Mouse (Mus musculus): ENCODE measurements at regions not wholly inside any gene's neighbourhood (a gene's known extent, or its start where the extent isn't known, plus 50 kb on each side); places are given as distances from the start of the nearest gene placed in this dataset.

DNA sequence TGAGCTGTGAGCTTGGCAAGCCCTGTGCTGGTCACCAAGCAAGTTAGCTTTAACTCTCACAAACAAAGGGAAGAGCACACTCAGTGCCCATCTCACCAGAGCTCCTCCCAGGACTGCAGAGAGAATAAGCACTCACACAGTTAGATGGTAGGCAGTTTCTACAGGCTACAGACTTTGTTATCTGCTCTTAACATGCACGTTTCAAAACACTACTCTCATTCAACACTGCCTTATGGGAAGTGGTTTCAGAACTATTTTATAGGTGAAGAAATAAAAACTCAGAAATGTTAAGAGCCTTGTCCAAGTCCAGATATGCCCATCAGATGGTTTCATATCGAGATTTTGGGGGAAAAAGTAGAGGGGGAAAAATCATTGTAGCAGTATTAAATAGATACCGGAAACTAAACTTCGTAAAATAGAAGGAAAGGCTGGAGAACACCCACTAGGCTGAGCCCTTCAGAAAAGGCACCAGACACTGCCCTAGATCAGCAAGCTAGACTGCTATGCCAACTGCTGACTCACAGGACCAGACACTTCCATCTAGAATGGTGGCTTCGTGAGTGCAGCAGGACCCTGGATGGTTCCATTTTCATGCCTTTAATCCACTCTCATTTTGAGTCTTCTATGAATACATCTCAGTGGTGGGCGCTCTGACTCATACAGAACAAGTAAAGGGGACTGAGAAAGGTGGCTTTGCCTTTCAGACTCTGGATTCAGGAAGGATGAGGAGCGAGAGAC is 51.3 kb upstream of the Serbp1 start:
- TF ChIP-seq CTCF (IDR thresholded peaks at IDR 0.05; ENCODE audit: low read depth) = no peak
- WGBS = 83% methylated on average over 7 of the region's 7 CpGs

DNA sequence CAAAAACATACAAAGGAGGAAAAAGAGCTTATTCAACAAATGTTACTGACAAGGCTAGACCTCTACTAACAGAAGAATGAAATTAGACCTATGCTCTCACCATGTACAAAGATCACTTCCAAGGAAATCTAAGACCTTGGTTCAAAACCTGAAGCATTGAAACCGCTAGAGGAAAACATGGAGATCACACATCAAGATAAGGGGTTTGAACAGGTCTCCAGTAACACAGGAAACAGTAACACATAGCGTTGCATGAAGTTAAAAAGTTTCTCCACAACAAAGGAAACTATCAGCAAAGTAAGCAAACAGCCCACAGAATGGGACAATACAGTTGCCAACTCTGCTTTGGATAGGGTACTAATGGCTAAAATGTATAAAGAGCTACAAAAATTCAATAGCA is 53.3 kb upstream of the Serbp1 start:
- Histone ChIP-seq H3K4me1 (ENCODE audit: insufficient read depth, low read length) (no peaks in the 10 kb centered on the region), H3K27me3 (ENCODE audit: insufficient read depth, low read length) (no peaks in the 10 kb centered on the region), H3K9me3 (ENCODE audit: low read length) (no peaks in the 10 kb centered on the region), H3K27ac (no peak overlapping the region), H3K4me3 (ENCODE audit: low read length) (no peak overlapping the region), H3K36me3 (ENCODE audit: insufficient read depth, low read length) (no peaks in the 10 kb centered on the region), H3K4me2 (ENCODE audit: low read depth, low read length) (no peak overlapping the region), H3K9ac (replicated peaks; ENCODE audit: low read length) (no peak overlapping the region)
- TF ChIP-seq CTCF (IDR thresholded peaks at IDR 0.05; ENCODE audit: low read depth) = no peak
- 95% methylated on average over 2 of the region's 2 CpGs for WGBS
- ATAC-seq (no peak), DNase-seq (ENCODE audit: low spot score) (no peak)

More for the DNA sequence above, 51.3 kb upstream of the Serbp1 start:
- H3K4me2 ChIP-seq (ENCODE audit: low read depth, low read length) = no peak overlapping the region
- no peak overlapping the region for H3K4me3 ChIP-seq (ENCODE audit: low read length)
- no peak overlapping the region for H3K27ac ChIP-seq
- H3K36me3 ChIP-seq (ENCODE audit: insufficient read depth, low read length) = no peaks in the 10 kb centered on the region
- H3K27me3 ChIP-seq (ENCODE audit: insufficient read depth, low read length) = no peaks in the 10 kb centered on the region
- no peaks in the 10 kb centered on the region for H3K9me3 ChIP-seq (ENCODE audit: low read length)
- DNase-seq (ENCODE audit: low spot score) (no peak), ATAC-seq (no peak)
- no peak overlapping the region for H3K9ac ChIP-seq (replicated peaks; ENCODE audit: low read length)
- no peaks in the 10 kb centered on the region for H3K4me1 ChIP-seq (ENCODE audit: insufficient read depth, low read length)

DNA sequence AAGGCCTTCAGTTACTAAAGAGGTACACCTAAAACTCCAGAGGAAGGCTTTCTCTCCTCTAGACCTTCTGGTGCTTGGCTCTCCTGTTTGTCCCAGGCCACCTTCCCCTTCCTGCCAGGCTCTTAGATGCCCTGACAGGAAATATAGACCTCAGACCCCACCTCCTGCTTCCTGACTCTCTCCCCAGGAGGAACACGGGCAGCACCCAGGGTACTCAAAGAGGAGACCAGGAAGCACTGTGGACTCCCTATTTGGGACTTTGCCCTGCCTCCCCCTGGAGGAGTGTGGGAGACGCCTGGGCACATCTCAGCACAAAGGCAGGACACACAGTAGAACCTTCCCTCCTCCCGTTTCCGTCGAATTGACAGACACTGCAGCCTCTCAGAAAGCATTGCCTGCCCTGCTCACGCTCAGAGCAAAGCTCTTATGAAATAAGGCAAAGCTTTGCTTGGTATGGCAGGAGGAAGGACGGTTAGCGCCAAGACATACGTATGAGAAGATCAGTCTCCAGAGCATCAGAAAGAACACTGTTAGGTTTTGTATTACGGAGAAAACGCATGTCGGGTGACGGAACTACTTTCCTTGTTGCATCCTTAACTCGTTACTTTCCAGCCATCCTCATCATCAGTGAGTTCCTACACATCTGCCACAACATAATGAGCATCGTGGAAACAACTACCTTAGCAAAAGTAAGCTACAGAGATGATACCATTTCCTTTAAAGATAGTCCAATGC is 54.3 kb upstream of the Serbp1 start:
- no peak overlapping the region for H3K9ac ChIP-seq (replicated peaks; ENCODE audit: low read length)
- 82% methylated on average over 15 of the region's 15 CpGs for WGBS
- no peaks in the 10 kb centered on the region for H3K9me3 ChIP-seq (ENCODE audit: low read length)
- DNase-seq (ENCODE audit: low spot score) (no peak), ATAC-seq (no peak)
- H3K27me3 ChIP-seq (ENCODE audit: insufficient read depth, low read length) = no peaks in the 10 kb centered on the region
- H3K27ac ChIP-seq = no peak overlapping the region
- H3K4me3 ChIP-seq (ENCODE audit: low read length) = no peak overlapping the region
- no peaks in the 10 kb centered on the region for H3K4me1 ChIP-seq (ENCODE audit: insufficient read depth, low read length)
- H3K4me2 ChIP-seq (ENCODE audit: low read depth, low read length) = no peak overlapping the region
- no peak for TF ChIP-seq CTCF (IDR thresholded peaks at IDR 0.05; ENCODE audit: low read depth)
- no peaks in the 10 kb centered on the region for H3K36me3 ChIP-seq (ENCODE audit: insufficient read depth, low read length)

DNA sequence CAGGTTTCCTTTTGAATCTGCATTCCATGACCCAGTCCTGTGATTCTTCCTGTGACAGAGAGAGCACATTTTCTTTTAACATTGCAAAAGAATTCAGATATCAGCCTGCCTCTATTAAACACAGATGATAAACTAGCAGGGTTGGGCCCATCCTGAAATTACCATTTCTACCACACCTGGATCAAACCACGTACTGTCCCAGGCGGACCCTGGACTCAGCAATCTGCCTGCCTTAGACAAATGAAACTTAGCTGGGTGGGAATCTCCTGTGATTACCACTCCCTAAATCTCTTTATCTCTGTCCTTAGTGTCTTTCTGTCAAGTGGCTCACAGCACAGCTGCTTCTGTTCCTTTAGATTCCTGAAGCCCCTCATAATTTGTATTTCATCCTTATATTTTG is 55.5 kb upstream of the Serbp1 start:
- no peak overlapping the region for H3K4me2 ChIP-seq (ENCODE audit: low read depth, low read length)
- no peak for TF ChIP-seq CTCF (IDR thresholded peaks at IDR 0.05; ENCODE audit: low read depth)
- H3K27ac ChIP-seq = no peak overlapping the region
- DNase-seq (ENCODE audit: low spot score) (no peak), ATAC-seq (no peak)
- no peaks in the 10 kb centered on the region for H3K4me1 ChIP-seq (ENCODE audit: insufficient read depth, low read length)
- no peak overlapping the region for H3K9ac ChIP-seq (replicated peaks; ENCODE audit: low read length)
- H3K27me3 ChIP-seq (ENCODE audit: insufficient read depth, low read length) = no peaks in the 10 kb centered on the region
- no peaks in the 10 kb centered on the region for H3K9me3 ChIP-seq (ENCODE audit: low read length)
- no peaks in the 10 kb centered on the region for H3K36me3 ChIP-seq (ENCODE audit: insufficient read depth, low read length)
- WGBS = 92% methylated on average over 2 of the region's 2 CpGs
- no peak overlapping the region for H3K4me3 ChIP-seq (ENCODE audit: low read length)

DNA sequence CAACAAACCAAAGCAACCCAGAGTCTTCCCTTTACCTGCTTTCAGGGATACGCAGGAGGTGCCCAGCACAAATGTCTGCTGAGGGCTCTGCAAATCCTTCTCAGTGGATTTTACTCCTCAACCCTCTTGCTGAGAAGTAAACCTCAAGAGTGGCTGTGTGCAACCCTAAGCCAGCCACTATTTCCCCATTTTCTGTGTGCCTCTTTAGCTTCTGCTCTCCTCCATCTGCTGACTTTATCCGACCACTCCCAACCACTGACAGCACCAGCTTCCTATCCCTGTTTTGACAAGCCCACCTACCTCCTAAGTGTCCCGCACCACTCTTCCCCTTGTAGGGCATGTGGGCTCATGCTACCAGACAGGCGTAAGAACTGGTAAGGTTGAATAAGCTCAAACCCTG is 56.5 kb upstream of the Serbp1 start:
- H3K27ac ChIP-seq = no peak overlapping the region
- ATAC-seq = no peak
- no peak overlapping the region for H3K4me3 ChIP-seq (ENCODE audit: low read length)
- H3K4me2 ChIP-seq (ENCODE audit: low read depth, low read length) = no peak overlapping the region
- H3K36me3 ChIP-seq (ENCODE audit: insufficient read depth, low read length) = no peaks in the 10 kb centered on the region
- no peaks in the 10 kb centered on the region for H3K4me1 ChIP-seq (ENCODE audit: insufficient read depth, low read length)
- WGBS = 90% methylated on average over 4 of the region's 4 CpGs
- DNase-seq (ENCODE audit: low spot score) = no peak
- H3K9me3 ChIP-seq (ENCODE audit: low read length) = no peaks in the 10 kb centered on the region
- H3K27me3 ChIP-seq (ENCODE audit: insufficient read depth, low read length) = no peaks in the 10 kb centered on the region
- TF ChIP-seq CTCF (IDR thresholded peaks at IDR 0.05; ENCODE audit: low read depth) = no peak
- no peak overlapping the region for H3K9ac ChIP-seq (replicated peaks; ENCODE audit: low read length)

DNA sequence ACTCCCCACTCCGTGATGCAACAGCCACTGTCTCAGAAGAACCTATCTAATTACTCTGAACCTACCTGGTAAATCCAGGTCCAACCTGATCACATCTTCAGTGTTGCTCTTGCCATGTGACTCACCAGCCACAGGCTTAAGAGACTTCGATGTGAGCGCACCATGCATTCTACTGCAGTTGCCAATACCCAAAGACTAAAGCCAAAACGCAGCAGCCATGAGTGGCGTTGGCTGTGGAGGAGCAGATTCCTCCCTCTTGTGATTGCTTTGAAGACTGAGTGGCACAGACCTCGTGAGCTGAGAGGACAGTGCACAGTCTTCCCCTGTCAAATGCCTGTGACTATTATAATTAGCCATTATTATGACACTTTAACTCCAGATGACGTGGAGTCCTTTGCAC is 58.6 kb upstream of the Serbp1 start:
- H3K4me1 ChIP-seq (ENCODE audit: insufficient read depth, low read length) = no peaks in the 10 kb centered on the region
- no peak overlapping the region for H3K4me2 ChIP-seq (ENCODE audit: low read depth, low read length)
- no peak for ATAC-seq
- H3K9me3 ChIP-seq (ENCODE audit: low read length) = no peaks in the 10 kb centered on the region
- no peak overlapping the region for H3K9ac ChIP-seq (replicated peaks; ENCODE audit: low read length)
- no peaks in the 10 kb centered on the region for H3K27me3 ChIP-seq (ENCODE audit: insufficient read depth, low read length)
- no peak for TF ChIP-seq CTCF (IDR thresholded peaks at IDR 0.05; ENCODE audit: low read depth)
- 81% methylated on average over 7 of the region's 7 CpGs for WGBS
- DNase-seq (ENCODE audit: low spot score) = no peak
- no peaks in the 10 kb centered on the region for H3K36me3 ChIP-seq (ENCODE audit: insufficient read depth, low read length)
- H3K4me3 ChIP-seq (ENCODE audit: low read length) = no peak overlapping the region
- no peak overlapping the region for H3K27ac ChIP-seq

DNA sequence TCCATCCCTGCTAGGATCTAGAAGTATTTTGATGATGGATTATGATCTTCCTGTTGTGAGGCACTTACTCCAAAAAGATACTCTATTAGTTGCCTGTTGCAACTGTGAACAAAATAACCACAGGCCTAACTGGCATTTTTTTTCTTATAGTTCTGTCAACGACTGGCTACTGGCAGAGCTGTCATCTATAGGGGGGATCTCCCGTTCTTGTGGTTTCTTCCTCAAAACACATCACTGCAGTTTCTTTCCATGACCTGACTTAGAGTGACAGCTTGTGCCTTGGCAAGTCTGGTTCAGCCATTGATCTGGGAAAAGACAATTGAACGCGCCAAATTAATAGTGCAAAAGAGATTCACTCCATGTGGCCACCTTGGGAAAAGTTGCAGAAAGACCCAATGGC is 59.4 kb upstream of the Serbp1 start:
- WGBS = 69% methylated on average over 4 of the region's 4 CpGs
- no peak for TF ChIP-seq CTCF (IDR thresholded peaks at IDR 0.05; ENCODE audit: low read depth)
- no peak for ATAC-seq

More for the DNA sequence above, 59.4 kb upstream of the Serbp1 start:
- no peak overlapping the region for H3K4me3 ChIP-seq (ENCODE audit: low read length)
- H3K4me1 ChIP-seq (ENCODE audit: insufficient read depth, low read length) = no peaks in the 10 kb centered on the region
- no peak overlapping the region for H3K9ac ChIP-seq (replicated peaks; ENCODE audit: low read length)
- no peak overlapping the region for H3K4me2 ChIP-seq (ENCODE audit: low read depth, low read length)
- no peaks in the 10 kb centered on the region for H3K27me3 ChIP-seq (ENCODE audit: insufficient read depth, low read length)
- no peak overlapping the region for H3K27ac ChIP-seq
- H3K9me3 ChIP-seq (ENCODE audit: low read length) = no peaks in the 10 kb centered on the region
- no peak for DNase-seq (ENCODE audit: low spot score)
- H3K36me3 ChIP-seq (ENCODE audit: insufficient read depth, low read length) = no peaks in the 10 kb centered on the region

All from hindbrain, postnatal 0 days (tissue).